Mouse (Mus musculus) adrenal gland, adult 18-20 months (tissue): ENCODE data around the gene Mindy3. TPM values are rescaled to one million over a fixed set of nuclear protein-coding genes. Genes with fewer than 3 reads are reported as not detected.

ENCODE experiments used
- DNase-seq, 2 experiments: peaks; one replicate each; pipeline ENCODE4 v3.0.0; 2021 to 2022; ENCODE audit warnings: low spot score in 2 of 2
- total RNA-seq, 2 experiments: library from RNA; stranded (reverse); gene quantifications; 1 replicate in 1 of 2; 2 replicates in 1 of 2; pipeline ENCODE4 v1.2.3; 2021

Mindy3 gene
- total RNA-seq, 2 experiments from 2014 or later: 38.8 to 50.6 TPM

DNA sequence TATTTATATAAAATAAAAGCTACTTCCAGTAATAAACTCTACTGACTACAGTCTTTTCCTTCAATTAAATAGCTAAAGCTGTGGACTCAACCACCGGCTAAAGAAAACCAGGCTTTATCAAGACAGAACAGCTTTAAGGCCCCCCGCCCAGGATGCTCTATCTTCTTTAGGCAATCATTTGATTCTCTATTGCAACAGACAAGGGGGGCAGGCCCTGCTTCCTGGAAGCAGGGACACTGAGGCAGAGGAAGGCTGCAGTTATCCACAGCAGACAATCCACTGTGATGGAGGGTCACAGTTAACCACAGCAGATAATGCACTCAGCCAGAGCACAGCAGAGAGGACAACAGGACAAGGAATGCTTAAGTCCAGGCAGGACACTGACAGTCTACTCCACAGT is 46.4 kb downstream of the Mindy3 start:
- no peak for DNase-seq

DNA sequence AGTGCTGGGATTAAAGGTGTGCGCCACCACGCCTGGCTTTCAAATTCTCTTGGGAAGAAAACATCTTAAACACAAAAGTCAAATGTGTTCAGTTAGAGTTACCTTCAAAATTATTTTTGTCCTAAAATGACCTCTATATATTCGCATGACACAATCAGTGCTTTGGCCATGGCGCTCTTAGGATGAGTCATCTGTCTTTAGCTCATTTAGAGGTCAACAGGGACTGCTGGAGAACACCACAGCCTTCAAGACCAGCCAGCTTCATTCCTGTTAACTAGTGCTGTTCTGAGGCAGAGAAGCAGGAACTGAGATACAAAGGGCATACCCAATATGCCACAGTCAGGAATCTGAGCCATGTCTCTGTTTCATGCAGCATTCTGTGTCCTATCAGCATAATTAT is 47.9 kb downstream of the Mindy3 start:
- peak in 1 of 2 experiments; percentile 14 for DNase-seq

DNA sequence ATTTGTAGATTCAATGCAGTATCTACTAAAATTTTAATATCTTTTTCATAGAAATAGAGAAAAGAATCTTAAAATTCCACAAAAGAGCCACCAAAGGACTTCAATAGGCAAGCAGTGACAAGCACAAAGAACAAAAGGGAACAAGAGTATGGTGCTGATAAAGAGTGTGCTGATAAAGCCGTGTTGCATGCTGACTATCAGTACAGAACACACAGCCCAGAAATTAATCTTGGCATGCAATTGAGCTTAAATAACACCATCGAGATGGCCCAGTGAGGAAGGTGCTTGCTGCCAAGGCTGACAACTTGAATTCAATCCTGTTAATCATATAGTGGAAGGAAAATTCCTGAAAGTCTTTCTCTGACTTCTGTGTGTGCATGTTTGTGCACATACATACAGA is 50.8 kb downstream of the Mindy3 start:
- DNase-seq: no peak

DNA sequence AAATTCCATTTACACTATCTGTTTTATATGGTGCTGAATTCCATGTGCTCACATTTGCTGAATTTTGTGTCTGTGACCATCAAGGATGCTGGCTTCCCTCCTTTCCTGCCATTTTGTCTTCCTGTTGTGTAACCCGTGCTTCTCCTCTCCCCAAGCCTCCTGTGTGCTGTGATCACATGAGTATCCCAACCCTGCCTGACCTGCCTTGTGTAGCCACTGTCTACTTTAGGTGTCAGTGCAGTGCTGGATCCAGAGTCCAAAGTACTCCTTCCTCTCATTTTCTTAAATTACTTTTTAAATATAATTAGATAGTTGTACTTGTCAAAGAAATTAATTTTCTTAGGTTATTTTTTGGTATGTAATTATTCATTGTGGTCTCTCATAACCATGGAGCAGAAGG is 51.3 kb downstream of the Mindy3 start:
- no peak for DNase-seq

DNA sequence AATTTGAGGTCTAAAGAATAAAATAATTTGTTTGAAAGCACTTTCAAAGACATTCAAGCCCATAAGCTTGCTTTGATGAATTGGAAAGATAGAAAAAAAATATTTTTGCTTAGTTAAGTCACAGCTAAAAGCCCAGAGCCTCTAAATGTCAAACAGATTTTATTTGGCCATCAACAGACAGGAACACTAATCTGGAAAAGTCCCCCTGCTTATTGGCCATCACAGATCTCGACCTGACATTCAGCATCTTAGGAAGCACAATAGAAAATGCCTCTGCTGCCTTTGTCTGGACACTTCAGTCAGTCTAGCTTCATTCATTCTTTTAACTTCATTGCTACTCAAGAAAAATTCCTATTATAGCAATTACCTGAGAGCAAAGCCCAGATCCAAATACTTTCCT is 58.0 kb downstream of the Mindy3 start:
- DNase-seq: no peak

DNA sequence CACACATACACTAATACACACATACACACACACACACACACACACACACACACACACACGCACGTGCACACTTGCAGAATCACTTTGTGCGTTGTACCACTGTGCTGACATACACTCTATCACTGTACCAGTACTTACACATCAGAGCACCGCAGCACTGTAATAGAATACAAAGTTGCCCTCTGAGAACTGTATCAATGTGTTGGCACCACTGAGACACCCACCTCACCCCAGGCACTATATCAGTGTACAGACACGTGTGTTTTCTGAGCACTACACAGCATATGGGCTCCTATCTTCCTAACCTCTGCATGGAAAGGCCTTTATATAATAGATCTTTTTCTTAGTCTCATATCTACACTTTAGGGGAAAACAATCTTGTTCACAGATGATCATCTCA is 64.4 kb downstream of the Mindy3 start:
- no peak for DNase-seq

DNA sequence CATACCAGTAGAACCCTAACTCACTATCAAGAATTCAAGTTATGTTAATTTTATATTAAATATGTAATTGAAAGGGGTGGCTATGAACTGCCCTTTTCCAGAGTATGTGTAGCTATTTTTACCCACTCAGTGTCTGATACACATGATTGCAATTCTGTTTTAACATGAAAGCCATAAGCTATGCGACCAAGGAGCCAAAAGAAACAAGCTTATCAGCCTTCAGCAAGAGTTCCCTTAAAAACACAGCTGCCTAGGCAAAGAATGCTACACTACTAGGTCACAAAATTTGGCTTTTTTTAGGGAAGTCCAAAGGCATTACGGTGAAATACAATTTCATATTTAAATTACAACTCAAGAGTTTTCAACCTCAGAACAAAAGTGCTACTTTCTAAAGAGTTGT is 70.4 kb downstream of the Mindy3 start:
- DNase-seq: no peak

DNA sequence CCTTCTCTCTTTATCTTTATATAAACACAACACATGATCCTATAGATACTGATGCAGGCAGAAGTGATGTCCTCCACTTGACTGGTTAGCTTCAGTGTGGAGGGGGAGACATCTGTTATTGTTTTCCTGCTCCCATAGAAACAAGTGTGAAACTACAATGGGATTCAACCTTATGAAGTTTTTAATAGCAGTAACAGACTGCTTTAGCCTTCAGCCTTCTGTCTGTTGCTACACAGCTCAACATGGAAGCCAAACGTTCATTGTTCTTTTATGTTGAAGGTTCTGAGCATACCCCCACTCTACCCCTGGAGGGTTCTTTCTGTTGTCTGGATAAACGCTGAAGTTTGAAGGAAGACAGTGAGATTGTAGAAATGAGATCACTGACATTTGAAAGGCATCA is 87.3 kb downstream of the Mindy3 start:
- DNase-seq: no peak

DNA sequence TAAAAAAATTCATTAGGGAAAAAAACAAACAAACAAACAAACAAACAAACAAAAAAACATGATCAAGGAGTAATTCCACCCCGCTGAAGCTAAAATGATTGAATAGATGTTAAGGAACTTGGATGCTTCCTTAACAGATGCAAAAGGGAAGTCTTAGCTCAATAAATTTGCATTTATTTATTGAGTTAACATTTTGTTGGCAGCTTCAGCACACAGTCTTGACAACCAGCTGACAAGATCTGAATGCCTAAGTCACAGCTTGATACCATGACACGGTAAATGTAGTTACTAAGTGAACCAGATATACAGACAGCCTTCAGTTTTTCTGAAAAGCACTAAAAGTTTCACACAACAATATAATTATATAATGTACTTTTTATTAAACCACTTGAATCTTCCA is 89.7 kb downstream of the Mindy3 start:
- DNase-seq: no peak

DNA sequence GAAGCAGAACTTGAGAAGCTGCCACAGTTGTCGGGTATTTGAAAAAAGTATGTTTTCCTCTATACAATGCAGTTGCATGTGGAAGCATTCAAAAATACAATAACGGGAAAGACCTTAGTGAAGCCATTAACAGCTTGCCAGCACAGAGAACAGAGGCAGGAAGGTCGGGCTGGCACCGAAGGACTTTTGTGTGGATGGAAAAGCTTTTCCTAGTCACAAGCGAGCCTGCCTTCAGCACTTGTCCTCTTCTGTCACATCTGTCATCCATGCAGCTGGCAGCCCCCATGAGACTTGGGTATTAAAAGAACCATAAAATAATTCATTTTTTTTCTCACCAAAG is 90.2 kb downstream of the Mindy3 start:
- DNase-seq: no peak

DNA sequence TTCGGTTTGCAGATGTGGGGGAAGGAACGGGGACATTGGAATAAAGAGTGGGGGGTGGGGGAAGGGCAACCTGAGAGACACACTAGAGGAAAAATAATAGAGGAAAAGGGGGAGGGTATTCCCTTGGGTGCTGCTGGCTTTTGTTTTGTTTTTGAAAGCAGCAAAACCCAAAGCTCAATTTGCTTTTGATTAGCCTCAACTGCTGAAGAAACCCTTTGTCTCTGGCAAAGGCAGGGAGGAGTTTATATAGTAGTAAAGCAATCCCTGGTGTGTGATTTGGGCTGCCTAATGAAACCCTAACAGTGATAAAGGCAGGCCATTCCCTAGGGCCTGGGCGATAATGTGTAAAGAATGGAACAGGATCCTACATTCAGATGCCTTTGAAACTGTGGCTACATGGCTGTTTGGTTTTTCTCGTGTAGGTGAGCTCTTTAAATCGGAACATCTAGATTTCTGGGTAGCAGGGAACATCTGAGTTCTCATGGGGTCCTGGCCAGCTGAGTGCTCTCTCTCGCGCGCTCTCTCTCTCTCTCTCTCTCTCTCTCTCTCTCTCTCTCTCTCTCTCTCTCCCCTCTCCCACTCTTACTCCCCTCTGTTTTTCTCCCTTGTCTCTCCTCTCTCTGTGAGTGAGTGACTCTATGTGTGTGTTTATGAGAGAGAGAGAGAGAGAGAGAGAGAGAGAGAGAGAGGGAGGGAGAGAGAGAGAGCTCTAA is 90.8 kb downstream of the Mindy3 start:
- no peak for DNase-seq

DNA sequence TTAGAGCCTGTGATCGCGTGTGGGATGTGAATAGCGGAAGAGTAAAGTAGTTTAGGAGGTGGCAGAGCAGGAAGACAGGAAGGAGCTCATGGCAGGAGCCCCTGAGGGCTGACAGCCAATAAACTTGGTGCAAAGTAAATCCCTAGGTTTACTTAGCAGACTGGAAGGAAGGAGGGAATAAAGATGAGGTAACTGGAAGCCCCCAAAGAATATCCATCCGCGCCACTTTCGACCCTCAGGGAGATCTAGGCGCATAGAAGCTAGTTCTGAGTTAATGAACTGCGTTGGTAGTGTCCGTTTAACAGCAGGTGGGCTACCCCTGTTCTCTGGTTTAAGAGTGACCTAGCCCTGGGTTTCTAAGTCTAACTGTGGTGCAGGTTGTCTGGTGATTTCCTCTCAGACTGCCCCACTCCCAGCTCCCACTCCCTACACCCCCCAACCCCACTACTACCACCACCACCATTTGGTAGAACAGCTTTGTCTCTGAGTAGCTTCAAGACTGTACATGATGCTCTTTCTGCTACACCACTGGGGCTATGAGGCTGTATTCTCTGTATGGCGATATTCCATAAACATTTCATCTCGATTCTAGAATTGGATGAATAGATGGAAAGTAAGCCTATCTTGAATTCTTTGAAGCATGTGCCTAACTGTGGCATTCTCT is 91.4 kb downstream of the Mindy3 start:
- DNase-seq: no peak

DNA sequence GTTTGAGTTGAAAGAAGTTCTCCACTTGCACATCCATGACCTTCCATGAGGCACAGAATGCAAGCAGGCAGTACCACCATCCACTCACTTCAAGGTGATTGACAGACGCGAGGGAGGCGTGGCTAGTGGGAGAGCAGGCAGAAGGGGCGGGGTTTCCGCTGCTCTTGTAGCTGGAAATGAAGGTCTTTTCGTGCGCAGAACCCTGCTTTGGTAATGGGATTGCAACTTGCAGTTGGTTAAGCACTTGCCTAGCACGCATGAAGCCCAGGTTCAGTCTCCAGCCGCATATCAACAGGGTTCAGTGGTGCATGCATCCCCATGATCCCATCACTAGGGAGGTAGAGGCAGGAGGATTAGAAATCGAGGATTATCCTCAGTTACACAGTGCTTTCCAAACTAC is 92.1 kb downstream of the Mindy3 start:
- DNase-seq: no peak

DNA sequence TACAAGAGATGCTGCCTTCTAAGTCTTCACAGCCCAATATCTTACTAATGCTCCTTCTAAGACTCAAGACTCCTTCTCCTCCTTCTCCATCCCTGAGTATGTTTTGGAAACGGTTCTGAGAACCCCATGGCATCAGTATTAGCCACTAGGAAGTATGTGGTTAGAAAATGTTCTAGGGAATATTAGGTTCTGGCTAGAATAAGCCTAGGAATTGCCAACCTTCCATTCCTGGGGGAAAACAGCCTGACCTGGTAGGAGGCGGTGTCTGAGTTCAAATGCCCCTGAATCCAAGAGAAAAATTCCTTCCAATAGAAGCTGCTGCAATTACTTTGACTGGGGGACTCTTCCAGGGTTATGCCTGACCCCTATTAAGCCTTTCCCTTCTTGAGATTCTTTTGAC is 93.4 kb downstream of the Mindy3 start:
- DNase-seq: no peak

DNA sequence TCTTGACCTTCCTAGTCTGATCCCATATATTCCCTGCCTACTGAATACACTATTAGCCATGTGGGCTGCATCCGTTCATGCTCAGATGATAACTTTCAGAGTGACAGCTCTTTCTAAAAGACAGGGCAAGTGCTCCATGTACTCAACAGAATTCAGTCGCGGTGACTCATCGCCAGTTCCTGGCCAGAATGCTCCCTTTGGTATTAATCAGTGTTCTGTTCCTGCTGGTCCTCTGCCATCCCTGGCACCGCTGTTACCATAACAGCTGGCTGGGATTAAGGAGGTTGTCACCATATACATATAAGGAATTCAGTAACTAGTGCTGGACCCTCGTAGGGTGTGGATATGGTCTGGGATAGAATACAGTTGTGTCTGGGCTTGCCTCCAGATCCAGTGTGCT is 93.9 kb downstream of the Mindy3 start:
- peak; percentile 44 to 51 for DNase-seq

DNA sequence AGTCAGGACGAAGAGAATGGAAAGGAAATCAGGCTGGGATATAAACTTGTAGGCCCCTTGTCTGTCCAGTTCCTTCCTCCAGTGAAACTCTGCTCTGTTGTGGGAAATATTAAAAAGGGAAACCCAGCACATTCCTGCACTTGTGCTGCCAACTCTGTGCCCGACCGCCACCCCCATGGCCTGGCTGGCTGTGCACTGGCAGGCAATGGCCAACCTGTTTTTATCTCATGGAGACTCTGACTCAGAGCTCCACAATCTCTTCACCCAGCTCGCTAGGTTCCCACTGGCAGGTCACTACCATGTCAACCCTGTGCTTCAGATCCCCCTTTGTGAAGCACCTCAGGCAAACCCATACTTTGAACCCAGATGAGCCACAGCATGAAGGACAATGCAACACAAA is 98.4 kb downstream of the Mindy3 start:
- no peak for DNase-seq

DNA sequence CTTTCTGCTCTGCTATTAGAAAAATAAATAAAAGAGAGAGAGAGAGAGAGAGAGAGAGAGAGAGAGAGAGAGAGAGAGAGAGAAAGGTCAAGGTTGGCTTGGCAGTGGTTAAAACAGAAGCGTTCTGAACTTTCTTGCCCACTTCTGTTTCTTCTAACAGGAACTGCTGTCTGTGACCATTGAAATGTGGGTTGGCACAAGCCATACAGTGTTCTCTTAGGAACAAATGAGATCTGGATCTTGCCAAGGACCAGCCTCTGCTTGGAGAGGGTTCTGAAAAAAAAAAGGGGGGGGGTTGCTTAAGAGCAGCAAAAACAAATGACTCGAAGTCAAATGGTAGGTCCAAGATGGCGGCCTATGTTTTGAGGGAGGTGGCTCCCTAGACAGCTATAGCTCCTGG is 100.6 kb downstream of the Mindy3 start:
- DNase-seq: no peak

DNA sequence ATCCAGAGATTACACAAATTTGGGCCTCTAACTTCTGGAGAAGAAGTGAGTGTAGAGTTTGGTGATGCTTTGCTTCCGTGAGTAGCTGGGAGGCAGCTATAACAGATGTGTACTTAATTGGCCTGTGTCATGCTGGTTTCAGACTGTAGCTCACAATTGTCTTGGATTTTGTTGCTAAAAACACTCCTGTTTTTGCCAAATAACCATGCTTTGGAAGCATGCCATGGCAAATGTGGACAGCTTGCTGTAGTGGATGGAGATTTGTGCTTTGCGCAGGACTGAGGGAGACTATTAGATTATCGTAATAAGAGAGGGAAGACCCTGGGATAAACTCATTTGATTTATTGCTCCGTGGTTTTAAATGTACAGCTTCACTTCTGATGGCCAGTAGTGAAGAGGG is 101.2 kb downstream of the Mindy3 start:
- no peak for DNase-seq

DNA sequence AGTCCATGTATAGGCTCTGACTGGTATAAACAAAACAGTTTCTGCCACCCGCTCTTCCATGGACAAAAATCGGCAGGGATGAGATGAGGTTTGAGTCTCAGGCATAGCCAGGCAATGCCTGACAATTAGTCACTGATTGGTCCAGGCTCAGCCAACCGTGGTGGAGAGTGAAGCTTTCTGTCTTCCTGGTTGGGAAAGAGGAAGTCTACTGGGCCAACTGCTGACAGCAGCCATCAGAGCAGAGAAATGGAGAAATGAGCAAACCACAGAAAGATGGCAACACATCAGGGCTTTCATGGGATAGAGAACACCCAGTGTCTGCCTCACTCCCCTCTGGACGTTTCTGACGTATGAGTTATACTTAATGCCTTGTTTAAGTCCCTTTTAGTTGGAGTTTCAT is 101.9 kb downstream of the Mindy3 start:
- no peak for DNase-seq

DNA sequence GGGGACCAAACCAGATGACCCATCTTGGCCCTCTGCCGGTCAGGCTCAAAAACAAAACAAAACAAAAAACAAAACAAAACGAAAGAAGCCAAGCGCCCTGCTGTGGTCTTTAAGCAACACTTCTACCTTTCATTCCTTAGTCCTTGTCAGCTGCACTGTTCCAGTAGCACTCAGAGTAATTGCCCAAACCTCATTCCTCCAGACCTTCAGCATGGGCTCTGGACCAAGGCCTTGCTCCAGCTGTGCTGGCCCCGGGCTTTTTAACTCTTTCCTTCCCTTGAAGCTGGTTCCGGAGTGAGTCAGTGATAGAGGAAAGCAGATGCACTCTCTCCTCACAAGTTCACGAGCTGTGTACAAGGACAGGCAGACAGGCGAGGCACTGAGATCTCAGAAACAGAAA is 102.9 kb downstream of the Mindy3 start:
- no peak for DNase-seq

DNA sequence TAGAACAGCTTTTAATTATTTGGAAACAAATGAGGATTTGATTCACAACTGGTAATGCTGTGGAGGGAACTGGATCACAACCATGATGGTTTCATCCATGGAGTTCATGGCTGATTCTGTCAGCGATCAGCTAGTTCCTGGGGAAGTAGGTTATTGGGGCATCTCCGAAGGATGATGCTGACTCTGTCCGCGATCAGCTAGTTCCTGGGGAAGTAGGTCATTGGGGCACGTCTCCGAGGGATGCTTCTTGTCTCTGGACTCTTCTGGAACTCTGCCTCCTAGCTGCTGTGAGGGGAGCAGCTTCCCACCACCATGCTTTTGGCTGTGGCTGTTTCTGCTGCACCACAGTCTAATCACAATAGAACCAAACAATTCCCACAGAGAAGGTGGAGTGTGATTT is 105.2 kb downstream of the Mindy3 start:
- no peak for DNase-seq

DNA sequence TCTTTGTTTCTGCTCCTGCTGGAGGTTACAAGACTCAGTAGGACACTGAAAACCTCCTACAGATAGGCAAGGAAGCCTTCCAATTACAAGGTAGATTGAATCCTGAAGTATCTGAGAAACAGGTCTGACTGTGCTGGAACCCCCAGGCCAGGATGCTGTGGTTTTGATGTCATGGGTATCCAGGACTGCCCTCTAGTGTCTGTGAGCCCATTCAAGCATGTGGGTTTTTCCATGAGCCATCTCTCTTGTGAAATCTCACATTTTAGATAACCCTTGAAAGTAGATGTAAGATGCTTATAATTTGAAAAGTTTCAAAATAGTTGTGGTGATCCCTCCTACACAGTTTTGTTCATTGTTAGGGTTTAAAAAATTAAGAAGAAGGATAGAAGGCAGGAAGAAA is 110.8 kb downstream of the Mindy3 start:
- no peak for DNase-seq

DNA sequence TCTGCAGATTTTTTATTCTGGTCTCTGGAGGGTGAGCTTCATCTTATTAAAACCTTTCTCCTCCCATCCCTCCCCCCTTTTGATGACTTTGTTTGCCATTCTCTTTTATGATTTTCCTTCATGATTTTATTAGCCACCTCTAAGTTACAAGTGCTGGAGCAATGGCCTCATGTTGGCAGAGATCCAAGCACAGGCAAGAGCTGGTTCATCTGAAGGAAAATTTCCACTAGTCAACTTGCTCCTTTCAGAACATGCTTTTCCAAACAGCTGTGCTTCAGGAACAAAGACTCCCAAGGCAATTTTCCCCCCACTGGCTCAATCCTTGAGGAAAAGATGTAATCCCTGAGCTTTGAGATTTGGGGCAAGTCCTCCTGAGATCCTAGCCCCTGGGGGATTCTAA is 112.0 kb downstream of the Mindy3 start:
- DNase-seq: no peak
